Mouse (Mus musculus) C2C12 (cell line): ENCODE data around the gene Pomgnt1.
A peak's percentile ranks its signal among the peaks of the same experiment; 100 is the strongest.

Source experiments
- CEBPB ChIP-seq: IDR thresholded peaks from one replicate; pipeline ENCODE4 v1.6.1; 2011; ENCODE audit warnings: low read depth, mild to moderate bottlenecking, control low read depth, moderate library complexity
- CTCF ChIP-seq: IDR thresholded peaks from one replicate; pipeline ENCODE4 v1.5.1; 2011; ENCODE audit not compliant: control insufficient read depth, insufficient read depth, insufficient read length
- FOSL1 ChIP-seq: IDR thresholded peaks from one replicate; pipeline ENCODE4 v1.8.0; 2011; ENCODE audit warnings: mild to moderate bottlenecking, low read length; ENCODE audit not compliant: poor library complexity, insufficient read depth, severe bottlenecking
- MAX ChIP-seq: IDR thresholded peaks from one replicate; pipeline ENCODE4 v1.6.1; 2011; ENCODE audit warnings: mild to moderate bottlenecking, control low read depth
- MYOD1 ChIP-seq: IDR thresholded peaks from one replicate; pipeline ENCODE4 v1.6.1; 2011; ENCODE audit warnings: low read depth; ENCODE audit not compliant: control insufficient read depth, insufficient read length
- MYOG ChIP-seq: IDR thresholded peaks from one replicate; pipeline ENCODE4 v1.6.1; 2011; ENCODE audit not compliant: control insufficient read depth, insufficient read length; ENCODE audit errors: extremely low read depth
- USF1 ChIP-seq: IDR thresholded peaks from one replicate; pipeline ENCODE4 v1.6.1; 2011; ENCODE audit warnings: low read depth, mild to moderate bottlenecking, control low read depth, moderate library complexity

DNA sequence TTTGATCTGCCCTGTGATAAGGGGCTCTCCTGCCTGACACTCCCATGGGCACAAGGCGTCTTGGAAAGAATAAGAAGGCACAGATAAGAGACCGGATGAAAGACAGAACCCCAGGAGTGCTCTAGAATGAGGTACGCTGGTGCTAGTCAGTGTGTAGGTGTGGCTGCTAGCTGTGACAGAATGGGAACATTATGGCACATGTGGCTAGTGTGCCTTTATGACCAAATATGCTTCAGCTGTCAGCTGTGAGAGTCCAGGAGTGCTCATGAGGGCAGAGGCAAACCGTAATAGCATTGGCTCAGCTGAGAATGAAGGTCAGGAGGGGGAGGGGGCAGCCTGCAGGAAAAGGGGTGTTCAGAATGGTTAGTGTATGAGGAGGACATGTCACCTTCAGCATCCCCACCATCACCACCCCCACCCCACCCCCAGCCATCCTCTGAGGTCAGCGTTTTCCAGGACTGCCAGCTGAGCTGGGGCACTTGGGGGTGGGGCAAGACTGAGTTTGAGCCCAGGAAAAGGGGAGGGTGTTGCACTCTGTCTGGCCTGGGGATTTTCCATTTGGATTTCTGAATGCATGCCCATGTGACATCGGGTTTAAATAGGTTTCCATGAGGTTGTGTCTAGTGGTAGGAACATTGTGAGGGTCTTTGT is 51.0 kb downstream of the Pomgnt1 start:
- TF ChIP-seq CTCF (no peak), USF1 (peak; percentile 58), MYOD1 (no peak), FOSL1 (no peak), MYOG (no peak), MAX (no peak), CEBPB (no peak)
